Mouse (Mus musculus): Measurements from ENCODE around the gene Cyp4v3. TPM values are rescaled to one million over a fixed set of nuclear protein-coding genes. Genes with fewer than 3 reads are reported as not detected.

Cyp4v3 gene
- polyA plus RNA-seq (2015; fragmentation: Nextera tagmentation; extraction: Ambion mirVana) = 1.7 and 2.2 TPM in 2 replicates

GRCm38 (mm10) chr8:45332685-45333409 is at the start of gene Cyp4v3:
Gene Cyp4v3, minus strand, starts transcription at chr8:45333216.
- H3K9me3 ChIP-seq = no peaks in the 10 kb centered on the region
- WGBS = under 1% methylated on average over 44 of the region's 44 CpGs
- peak; percentile 72 for ATAC-seq (ENCODE audit: insufficient number of reproducible peaks, insufficient read depth, low FRiP score, low TSS enrichment, low read depth)

GRCm38 (mm10) chr8:45381963-45382347 is 48.9 kb upstream of the Cyp4v3 start, which contains the start of gene Fam149a:
Gene Fam149a, minus strand, starts transcription at chr8:45382291.
- Histone ChIP-seq H3K4me2 (peak within 1 kb of the TSS; percentile 78), H3K4me1 (peaks cover 13% of the 10 kb centered on the region), H3K4me3 (peak within 1 kb of the TSS; percentile 43), H3K27me3 (peaks cover 26% of the 10 kb centered on the region), H3K9ac (peak within 1 kb of the TSS; percentile 66), H3K9me3 (no peaks in the 10 kb centered on the region), H3K27ac (no peak within 1 kb of the TSS), H3K36me3 (no peaks in the 10 kb centered on the region)
- ATAC-seq (ENCODE audit: insufficient number of reproducible peaks, insufficient read depth, low FRiP score, low TSS enrichment, low read depth) = no peak; the same call in 1 of the 2 replicates
- WGBS = 4% methylated on average over 6 of the region's 6 CpGs

More at GRCm38 (mm10) chr8:45332685-45333409, at the start of gene Cyp4v3:
- peaks cover 7% of the 10 kb centered on the region for H3K4me1 ChIP-seq
- H3K4me3 ChIP-seq = peak within 1 kb of the TSS; percentile 66
- H3K36me3 ChIP-seq = no peaks in the 10 kb centered on the region
- H3K27me3 ChIP-seq = 0 out of 2 replicates have a peak, but pooled peaks cover 5% of the 10 kb centered on the region
- H3K9ac ChIP-seq = peak within 1 kb of the TSS; percentile 75
- H3K4me2 ChIP-seq = peak within 1 kb of the TSS; percentile 88
- H3K27ac ChIP-seq = 0 out of 2 replicates have a peak within 1 kb of the TSS, but pooled peaks have one; percentile 51

GRCm38 (mm10) chr8:45381075-45381962 is 48.3 kb upstream of the Cyp4v3 start:
- no peak overlapping the region for H3K27ac ChIP-seq
- peak overlapping the region; percentile 43 for H3K4me3 ChIP-seq
- WGBS = 3% methylated on average over 38 of the region's 38 CpGs
- peaks cover 13% of the 10 kb centered on the region for H3K4me1 ChIP-seq
- peak overlapping the region; percentile 78 for H3K4me2 ChIP-seq
- peaks cover 26% of the 10 kb centered on the region for H3K27me3 ChIP-seq
- H3K9ac ChIP-seq = peak overlapping the region; percentile 66
- no peaks in the 10 kb centered on the region for H3K36me3 ChIP-seq
- ATAC-seq (ENCODE audit: insufficient number of reproducible peaks, insufficient read depth, low FRiP score, low TSS enrichment, low read depth) = peak; percentile 37; the same call in 1 of the 2 replicates
- H3K9me3 ChIP-seq = no peaks in the 10 kb centered on the region

- Histone ChIP-seq H3K9me3 (no peaks in the 10 kb centered on the region), H3K36me3 (no peaks in the 10 kb centered on the region), H3K4me1 (peaks cover 13% of the 10 kb centered on the region), H3K27ac (no peak overlapping the region), H3K4me3 (peak overlapping the region; percentile 43; the same call in 1 of the 2 replicates), H3K9ac (no peak overlapping the region), H3K4me2 (peak overlapping the region; percentile 78), H3K27me3 (peaks cover 26% of the 10 kb centered on the region)
- no peak for ATAC-seq (ENCODE audit: insufficient number of reproducible peaks, insufficient read depth, low FRiP score, low TSS enrichment, low read depth)
- WGBS = 18% methylated on average over 4 of the region's 4 CpGs
Observed at GRCm38 (mm10) chr8:45380598-45380997, 47.6 kb upstream of the Cyp4v3 start.

GRCm38 (mm10) chr8:45374071-45374470 is 41.1 kb upstream of the Cyp4v3 start:
- Histone ChIP-seq H3K4me3 (no peak overlapping the region), H3K9ac (no peak overlapping the region), H3K27me3 (no peaks in the 10 kb centered on the region), H3K4me1 (no peaks in the 10 kb centered on the region), H3K4me2 (no peak overlapping the region), H3K27ac (no peak overlapping the region), H3K9me3 (no peaks in the 10 kb centered on the region), H3K36me3 (no peaks in the 10 kb centered on the region)
- no peak for ATAC-seq (ENCODE audit: insufficient number of reproducible peaks, insufficient read depth, low FRiP score, low TSS enrichment, low read depth)
- WGBS = 74% methylated on average over 3 of the region's 3 CpGs

- Histone ChIP-seq H3K4me1 (no peaks in the 10 kb centered on the region), H3K9me3 (no peaks in the 10 kb centered on the region), H3K36me3 (no peaks in the 10 kb centered on the region), H3K4me2 (no peak overlapping the region), H3K4me3 (no peak overlapping the region), H3K9ac (no peak overlapping the region), H3K27ac (no peak overlapping the region), H3K27me3 (no peaks in the 10 kb centered on the region)
- 85% methylated on average over 1 of the region's 1 CpGs for WGBS
- ATAC-seq (ENCODE audit: insufficient number of reproducible peaks, insufficient read depth, low FRiP score, low TSS enrichment, low read depth) = no peak
Observed at GRCm38 (mm10) chr8:45367154-45367553, 34.1 kb upstream of the Cyp4v3 start.

GRCm38 (mm10) chr8:45363220-45363619 is 30.2 kb upstream of the Cyp4v3 start:
- Histone ChIP-seq H3K36me3 (no peaks in the 10 kb centered on the region), H3K4me3 (no peak overlapping the region), H3K9me3 (no peaks in the 10 kb centered on the region), H3K27ac (no peak overlapping the region), H3K27me3 (no peaks in the 10 kb centered on the region), H3K4me1 (no peaks in the 10 kb centered on the region; the same call in 1 of the 2 replicates), H3K4me2 (no peak overlapping the region), H3K9ac (no peak overlapping the region)
- WGBS = 43% methylated on average over 1 of the region's 1 CpGs
- no peak for ATAC-seq (ENCODE audit: insufficient number of reproducible peaks, insufficient read depth, low FRiP score, low TSS enrichment, low read depth)

- Histone ChIP-seq H3K36me3 (no peaks in the 10 kb centered on the region), H3K9me3 (no peaks in the 10 kb centered on the region), H3K9ac (no peak overlapping the region), H3K27me3 (no peaks in the 10 kb centered on the region), H3K4me2 (no peak overlapping the region), H3K4me3 (no peak overlapping the region), H3K27ac (no peak overlapping the region), H3K4me1 (peaks cover 6% of the 10 kb centered on the region)
- no peak for ATAC-seq (ENCODE audit: insufficient number of reproducible peaks, insufficient read depth, low FRiP score, low TSS enrichment, low read depth)
- WGBS = 59% methylated on average over 6 of the region's 6 CpGs
Observed at GRCm38 (mm10) chr8:45362323-45362722, 29.3 kb upstream of the Cyp4v3 start.

GRCm38 (mm10) chr8:45359091-45359605 is 26.1 kb upstream of the Cyp4v3 start:
- WGBS = 74% methylated on average over 6 of the region's 6 CpGs
- Histone ChIP-seq H3K36me3 (no peaks in the 10 kb centered on the region), H3K4me2 (peak overlapping the region; percentile 86), H3K27ac (no peak overlapping the region), H3K4me3 (peak overlapping the region; percentile 62), H3K4me1 (peaks cover 6% of the 10 kb centered on the region), H3K9ac (peak overlapping the region; percentile 79; the same call in 1 of the 2 replicates), H3K27me3 (no peaks in the 10 kb centered on the region), H3K9me3 (no peaks in the 10 kb centered on the region)
- ATAC-seq (ENCODE audit: insufficient number of reproducible peaks, insufficient read depth, low FRiP score, low TSS enrichment, low read depth) = no peak

- no peaks in the 10 kb centered on the region for H3K9me3 ChIP-seq
- no peaks in the 10 kb centered on the region for H3K27me3 ChIP-seq
- H3K4me2 ChIP-seq = peak overlapping the region; percentile 86
- H3K36me3 ChIP-seq = no peaks in the 10 kb centered on the region
- WGBS = 2% methylated on average over 49 of the region's 49 CpGs
- H3K4me1 ChIP-seq = peaks cover 6% of the 10 kb centered on the region
- H3K27ac ChIP-seq = peak overlapping the region; percentile 57
- ATAC-seq (ENCODE audit: insufficient number of reproducible peaks, insufficient read depth, low FRiP score, low TSS enrichment, low read depth) = peak; percentile 68; the same call in 1 of the 2 replicates
- H3K9ac ChIP-seq = peak overlapping the region; percentile 79
- H3K4me3 ChIP-seq = peak overlapping the region; percentile 62
Observed at GRCm38 (mm10) chr8:45358132-45358918, 25.3 kb upstream of the Cyp4v3 start.
